Mouse (Mus musculus) forebrain, postnatal 0 days (tissue): ENCODE measurements around the gene Kng2. TPM values are rescaled to one million over a fixed set of nuclear protein-coding genes. Genes with fewer than 3 reads are reported as not detected.
"Not testable (repeated sequence)": the region's sequence is repeated elsewhere in the genome, so short reads cannot be mapped to it uniquely, and the experiment has no call there.

Source experiments
- ATAC-seq: fragments of 200-750 bp; cut with Nextera tagmentation; 2 replicates; pipeline ENCODE4 v1.8.0; 2017; ENCODE audit warnings: mild to moderate bottlenecking, moderate library complexity
- DNase-seq: peaks from one replicate; pipeline ENCODE4 v3.0.0-alpha.2; 2015
- H3K27ac ChIP-seq: fragments of 300-500 bp; sonication (generic); 2 replicates; pipeline ENCODE4 v1.5.1; 2014; ENCODE audit warnings: low read depth, mild to moderate bottlenecking, antibody characterized with exemption, low read length, moderate library complexity, mixed read lengths
- H3K27me3 ChIP-seq: fragments of 300-500 bp; sonication (generic); 2 replicates; pipeline ENCODE4 v1.6.1; 2014; ENCODE audit warnings: mild to moderate bottlenecking, low read length, mixed read lengths; ENCODE audit not compliant: insufficient read depth
- H3K36me3 ChIP-seq: fragments of 300-500 bp; sonication (generic); 2 replicates; pipeline ENCODE4 v1.6.1; 2014; ENCODE audit warnings: mild to moderate bottlenecking, moderate library complexity; ENCODE audit not compliant: insufficient read depth
- H3K4me1 ChIP-seq: fragments of 300-500 bp; sonication (generic); 2 replicates; pipeline ENCODE4 v1.6.1; 2014; ENCODE audit warnings: antibody characterized with exemption; ENCODE audit not compliant: insufficient read depth
- H3K4me2 ChIP-seq: fragments of 300-500 bp; sonication (generic); 2 replicates; pipeline ENCODE4 v1.6.1; 2014; ENCODE audit warnings: low read depth, mild to moderate bottlenecking, moderate library complexity
- H3K4me3 ChIP-seq: fragments of 300-500 bp; sonication (generic); 2 replicates; pipeline ENCODE4 v1.5.1; 2014; ENCODE audit warnings: low read depth, low read length, mixed read lengths
- H3K9ac ChIP-seq: fragments of 300-500 bp; sonication (generic); 2 replicates; pipeline ENCODE4 v1.6.1; 2014; ENCODE audit warnings: mild to moderate bottlenecking
- H3K9me3 ChIP-seq: fragments of 300-500 bp; sonication (generic); 2 replicates; pipeline ENCODE4 v1.6.1; 2016; ENCODE audit warnings: low read length
- CTCF ChIP-seq: sonication (generic); IDR thresholded peaks from 2 replicates; pipeline ENCODE4 v1.5.1; 2016; ENCODE audit warnings: antibody characterized with exemption, control low read depth, low read depth
- WGBS: fragments of 180-500 bp; shearing (Covaris S2); extraction: QIAGEN DNeasy Blood & Tissue Kit; methylation state at CpG from one replicate; pipeline ENCODE4 v1.1.7; 2014; 5-methylcytosine and 5-hydroxymethylcytosine counted together
- polyA plus RNA-seq: library from polyadenylated mRNA; unstranded; fragments of >200 nt; fragmentation: Nextera tagmentation; extraction: Ambion mirVana; gene quantifications from 2 replicates; pipeline ENCODE4 v1.2.1, GENCODE M21; 2015
- total RNA-seq: library from RNA; depleted of rRNA; stranded (reverse); fragments of >200 nt; gene quantifications from 2 replicates; pipeline ENCODE4 v1.2.3, GENCODE M21; 2014; rRNA removed

Gene Kng2
- total and polyA plus RNA-seq, 2 experiments from 2014 or later = not detected

DNA sequence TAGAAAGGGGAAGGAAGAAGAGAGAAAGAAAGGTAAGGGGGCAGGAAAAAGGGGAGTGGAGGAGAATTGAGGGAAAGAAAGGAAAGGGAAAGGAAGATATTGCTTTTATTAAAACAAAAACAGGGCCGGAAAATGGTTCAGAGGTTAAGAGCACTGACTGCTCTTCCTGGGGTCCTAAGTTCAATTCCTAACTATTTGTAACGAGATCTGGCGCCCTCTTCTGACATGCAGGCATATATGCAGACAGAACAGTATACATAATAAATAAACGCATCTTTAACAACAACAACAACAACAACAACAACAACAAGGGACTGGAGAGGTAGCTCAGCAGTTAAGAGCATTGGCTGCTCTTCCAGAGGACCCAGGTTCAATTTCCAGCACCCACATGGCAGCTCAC, 76.2 kb downstream of the Kng2 start:
- H3K27ac ChIP-seq = no peak overlapping the region
- WGBS = 36% methylated on average over 4 of the region's 4 CpGs
- TF ChIP-seq CTCF = peak; percentile 43
- no peaks in the 10 kb centered on the region for H3K4me1 ChIP-seq
- H3K27me3 ChIP-seq = no peaks in the 10 kb centered on the region
- no peak overlapping the region for H3K4me2 ChIP-seq
- H3K9ac ChIP-seq = no peak overlapping the region
- DNase-seq (no peak), ATAC-seq (no peak)
- H3K9me3 ChIP-seq = no peaks in the 10 kb centered on the region
- H3K36me3 ChIP-seq = no peaks in the 10 kb centered on the region
- no peak overlapping the region for H3K4me3 ChIP-seq

DNA sequence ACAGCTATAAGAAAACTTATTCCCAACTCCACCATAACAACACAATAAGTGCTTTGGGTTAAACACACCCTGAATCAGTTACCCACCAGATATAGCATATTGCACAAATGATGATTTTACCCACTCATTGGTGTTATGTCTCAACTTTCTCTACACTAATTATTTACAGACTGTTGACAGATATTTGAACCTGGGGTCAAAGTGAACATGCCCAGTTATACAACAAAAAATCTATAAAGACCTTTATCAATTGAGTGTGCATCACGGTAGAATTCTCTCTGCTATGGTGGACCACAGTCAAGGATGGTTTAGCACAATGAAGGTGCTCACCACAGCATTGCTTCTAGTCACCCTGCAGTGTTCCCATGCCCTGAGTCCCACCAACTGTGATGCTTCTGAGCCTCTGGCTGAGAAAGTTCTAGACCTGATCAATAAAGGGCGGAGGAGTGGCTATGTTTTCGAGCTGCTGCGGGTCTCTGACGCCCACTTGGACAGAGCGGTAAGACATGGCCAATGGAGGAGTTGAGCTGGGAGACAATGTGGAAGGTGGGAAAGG, 78.4 kb downstream of the Kng2 start, which contains the start of gene Hrg:
Hrg (plus strand) TSS at position 233 of the 556 bp plus-strand sequence.
- Histone ChIP-seq H3K4me1 (no peaks in the 10 kb centered on the region), H3K4me2 (no peak within 1 kb of the TSS), H3K9me3 (no peaks in the 10 kb centered on the region), H3K4me3 (no peak within 1 kb of the TSS), H3K27ac (no peak within 1 kb of the TSS), H3K9ac (no peak within 1 kb of the TSS), H3K27me3 (no peaks in the 10 kb centered on the region), H3K36me3 (no peaks in the 10 kb centered on the region)
- ATAC-seq (no peak), DNase-seq (no peak)
- 94% methylated on average over 6 of the region's 6 CpGs for WGBS
- no peak for TF ChIP-seq CTCF

DNA sequence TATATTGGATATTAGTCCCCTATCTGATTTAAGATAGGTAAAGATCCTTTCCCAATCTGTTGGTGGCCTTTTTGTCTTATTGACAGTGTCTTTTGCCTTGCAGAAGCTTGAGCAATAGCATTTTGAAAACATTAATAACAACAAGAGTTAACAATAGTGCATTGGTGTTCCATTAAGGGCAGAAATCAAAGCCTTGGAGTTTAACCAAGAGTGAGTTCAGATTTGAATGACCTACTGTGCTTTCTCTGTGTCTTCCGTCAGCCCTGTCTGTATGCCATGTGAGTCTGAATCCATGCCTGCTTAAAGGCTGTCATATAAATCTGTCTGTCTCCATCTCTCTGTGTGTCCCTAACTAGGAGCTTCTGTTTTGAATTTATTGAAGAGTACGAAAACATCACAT, 81.9 kb downstream of the Kng2 start:
- ATAC-seq (no peak), DNase-seq (no peak)
- no peaks in the 10 kb centered on the region for H3K36me3 ChIP-seq
- H3K27ac ChIP-seq = no peak overlapping the region
- H3K4me1 ChIP-seq = no peaks in the 10 kb centered on the region
- H3K9me3 ChIP-seq = no peaks in the 10 kb centered on the region
- WGBS = 79% methylated on average over 2 of the region's 2 CpGs
- no peaks in the 10 kb centered on the region for H3K27me3 ChIP-seq
- no peak overlapping the region for H3K9ac ChIP-seq
- TF ChIP-seq CTCF = no peak
- H3K4me2 ChIP-seq = no peak overlapping the region
- no peak overlapping the region for H3K4me3 ChIP-seq

GRCm38 (mm10) chr16:22941825-22942476, 87.3 kb downstream of the Kng2 start:
- H3K27ac ChIP-seq, H3K9me3 ChIP-seq, H3K4me2 ChIP-seq: not testable (repeated sequence)

DNA sequence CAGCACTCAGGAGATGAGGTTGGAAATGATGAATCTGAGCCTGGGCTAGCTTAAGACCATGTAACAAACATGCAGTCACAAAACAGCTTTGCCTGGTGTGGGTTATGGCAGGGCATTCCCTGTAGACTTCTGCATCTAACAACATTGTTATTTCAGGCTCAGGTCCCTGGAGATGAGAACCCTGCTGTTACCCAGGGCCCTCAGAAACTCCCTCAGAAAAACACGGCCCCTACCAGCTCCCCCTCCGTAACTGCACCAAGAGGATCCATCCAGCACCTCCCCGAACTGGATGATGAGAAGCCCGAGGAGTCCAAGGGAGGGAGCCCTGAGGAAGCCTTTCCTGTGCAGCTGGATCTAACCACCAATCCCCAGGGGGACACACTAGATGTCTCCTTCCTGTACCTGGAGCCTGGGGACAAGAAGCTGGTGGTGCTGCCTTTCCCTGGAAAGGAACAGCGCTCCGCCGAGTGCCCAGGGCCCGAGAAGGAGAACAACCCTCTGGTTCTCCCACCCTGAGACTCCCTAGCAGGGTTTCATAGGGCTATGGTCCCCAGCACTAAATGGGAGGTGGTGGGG, 90.1 kb downstream of the Kng2 start:
- Histone ChIP-seq H3K4me3 (no peak overlapping the region), H3K4me1 (no peaks in the 10 kb centered on the region), H3K9me3 (no peaks in the 10 kb centered on the region), H3K27ac (no peak overlapping the region), H3K9ac (no peak overlapping the region), H3K27me3 (no peaks in the 10 kb centered on the region), H3K4me2 (no peak overlapping the region), H3K36me3 (no peaks in the 10 kb centered on the region)
- no peak for TF ChIP-seq CTCF
- ATAC-seq (no peak), DNase-seq (no peak)
- 85% methylated on average over 8 of the region's 8 CpGs for WGBS

More at GRCm38 (mm10) chr16:22941825-22942476, 87.3 kb downstream of the Kng2 start:
- not testable (repeated sequence) for H3K4me3 ChIP-seq, H3K4me1 ChIP-seq, H3K36me3 ChIP-seq, ATAC-seq, H3K9ac ChIP-seq, DNase-seq, H3K27me3 ChIP-seq

DNA sequence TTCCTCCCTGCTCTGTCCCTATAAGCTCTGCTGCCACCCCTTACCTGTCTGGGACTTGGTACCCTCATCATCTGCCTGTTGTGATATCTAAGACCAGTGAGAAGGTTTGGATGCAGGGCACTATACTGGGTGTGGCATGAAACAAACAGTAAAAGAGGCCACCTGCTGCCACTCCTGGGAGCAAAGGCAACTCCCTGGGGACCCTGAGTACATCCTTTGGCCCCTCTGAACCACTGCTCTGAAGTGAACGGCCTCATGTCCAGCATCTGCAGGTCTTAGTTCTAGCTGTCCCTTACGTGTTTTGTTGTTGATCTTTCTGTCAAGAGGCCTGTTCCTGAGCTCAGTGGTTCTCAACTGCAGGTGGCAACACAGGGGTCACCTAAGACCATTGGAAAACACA, 90.7 kb downstream of the Kng2 start:
- H3K9me3 ChIP-seq = no peaks in the 10 kb centered on the region
- TF ChIP-seq CTCF = no peak
- no peaks in the 10 kb centered on the region for H3K36me3 ChIP-seq
- no peak overlapping the region for H3K9ac ChIP-seq
- H3K4me3 ChIP-seq = no peak overlapping the region
- no peak overlapping the region for H3K4me2 ChIP-seq
- H3K27me3 ChIP-seq = no peaks in the 10 kb centered on the region
- no peaks in the 10 kb centered on the region for H3K4me1 ChIP-seq
- DNase-seq (no peak), ATAC-seq (no peak)
- no peak overlapping the region for H3K27ac ChIP-seq
- WGBS = 81% methylated on average over 2 of the region's 2 CpGs

- no peaks in the 10 kb centered on the region for H3K9me3 ChIP-seq
- H3K4me2 ChIP-seq = no peak overlapping the region
- H3K27me3 ChIP-seq = no peaks in the 10 kb centered on the region
- WGBS = 91% methylated on average over 12 of the region's 12 CpGs
- no peak for TF ChIP-seq CTCF
- H3K27ac ChIP-seq = no peak overlapping the region
- H3K4me3 ChIP-seq = no peak overlapping the region
- DNase-seq = no peak
- H3K9ac ChIP-seq = no peak overlapping the region
- no peaks in the 10 kb centered on the region for H3K36me3 ChIP-seq
- no peaks in the 10 kb centered on the region for H3K4me1 ChIP-seq
- no peak for ATAC-seq
Observed at GRCm38 (mm10) chr16:22937631-22938030, 91.7 kb downstream of the Kng2 start.

Other genes starting within 250 kb of the Kng2 start
- gene Crygs, start 217.9 kb downstream of the Kng2 start, total RNA-seq = not detected in 2 replicates
- gene Crygs, start 217.9 kb downstream of the Kng2 start, polyA plus RNA-seq = 0.16 and 0.18 TPM in 2 replicates
- gene Tbccd1, start 171.8 kb downstream of the Kng2 start, total RNA-seq = 18.0 and 19.0 TPM in 2 replicates
- 13.7 and 14.9 TPM in 2 replicates for gene Tbccd1, start 171.8 kb downstream of the Kng2 start, polyA plus RNA-seq
- gene Dnajb11, start 171.6 kb downstream of the Kng2 start, total RNA-seq = 55.2 and 63.0 TPM in 2 replicates
- gene Dnajb11, start 171.6 kb downstream of the Kng2 start, polyA plus RNA-seq = 76.7 and 86.1 TPM in 2 replicates
- not detected in 2 replicates for gene Ahsg, start 138.2 kb downstream of the Kng2 start, total RNA-seq
- not detected in 2 replicates for gene Ahsg, start 138.2 kb downstream of the Kng2 start, polyA plus RNA-seq
- not detected in 2 replicates for gene Fetub, start 111.1 kb downstream of the Kng2 start, total RNA-seq
- 0.15 and 0.21 TPM in 2 replicates for gene Fetub, start 111.1 kb downstream of the Kng2 start, polyA plus RNA-seq
- not detected in 2 replicates for gene Hrg, start 78.4 kb downstream of the Kng2 start, total RNA-seq
- gene Hrg, start 78.4 kb downstream of the Kng2 start, polyA plus RNA-seq = not detected in 2 replicates
- not detected in 2 replicates for gene Kng1, start 28.4 kb upstream of the Kng2 start, total RNA-seq
- not detected in 2 replicates for gene Kng1, start 28.4 kb upstream of the Kng2 start, polyA plus RNA-seq
- 948 and 1,017 TPM in 2 replicates for gene Eif4a2, start 78.0 kb upstream of the Kng2 start, total RNA-seq
- gene Eif4a2, start 78.0 kb upstream of the Kng2 start, polyA plus RNA-seq = 311 and 313 TPM in 2 replicates
- 19.3 and 20.4 TPM in 2 replicates for gene Rfc4, start 98.3 kb upstream of the Kng2 start, total RNA-seq
- 32.0 and 42.1 TPM in 2 replicates for gene Rfc4, start 98.3 kb upstream of the Kng2 start, polyA plus RNA-seq
- 0.46 and 0.52 TPM in 2 replicates for gene Adipoq, start 117.1 kb upstream of the Kng2 start, total RNA-seq
- gene Adipoq, start 117.1 kb upstream of the Kng2 start, polyA plus RNA-seq = not detected in 2 replicates
- 21.8 and 27.3 TPM in 2 replicates for gene St6gal1, start 195.3 kb upstream of the Kng2 start, total RNA-seq
- 16.4 and 18.6 TPM in 2 replicates for gene St6gal1, start 195.3 kb upstream of the Kng2 start, polyA plus RNA-seq